Mouse (Mus musculus): ENCODE data around the gene 1700017B05Rik. TPM values are rescaled to one million over a fixed set of nuclear protein-coding genes. Genes with fewer than 3 reads are reported as not detected.
A peak's percentile ranks its signal among the peaks of the same experiment; 100 is the strongest.

The 1700017B05Rik gene
- polyA plus RNA-seq, 1 experiment from 2014 or later: 13.1 TPM

- H3K9me3 ChIP-seq (replicated peaks; ENCODE audit: low read length): no peaks in the 10 kb centered on the region
- H3K27ac ChIP-seq: no peak overlapping the region
- 88% methylated on average over 6 of the region's 6 CpGs for WGBS
- TF ChIP-seq CTCF (IDR thresholded peaks at IDR 0.05; ENCODE audit: low read depth): no peak
- H3K4me2 ChIP-seq (ENCODE audit: low read length): no peak overlapping the region
- no peaks in the 10 kb centered on the region for H3K36me3 ChIP-seq (ENCODE audit: insufficient read depth, low read length)
- ATAC-seq (replicated peaks; ENCODE audit: low FRiP score, low read depth) (no peak), DNase-seq (ENCODE audit: low spot score) (no peak)
- no peaks in the 10 kb centered on the region for H3K27me3 ChIP-seq (ENCODE audit: insufficient read depth, low read length)
- no peak overlapping the region for H3K9ac ChIP-seq (ENCODE audit: low read depth, low read length)
- peaks cover 9% of the 10 kb centered on the region; the same call in 1 of the 2 replicates for H3K4me1 ChIP-seq (replicated peaks; ENCODE audit: insufficient read depth, low read length)
- H3K4me3 ChIP-seq (replicated peaks; ENCODE audit: low read depth, low read length): no peak overlapping the region
These were observed 24.8 kb upstream of the 1700017B05Rik start for GRCm38 (mm10) chr9:57287183-57287582.

- TF ChIP-seq CTCF (IDR thresholded peaks at IDR 0.05; ENCODE audit: low read depth): no peak
- Histone ChIP-seq H3K4me3 (replicated peaks; ENCODE audit: low read depth, low read length) (no peak overlapping the region), H3K27ac (no peak overlapping the region), H3K36me3 (ENCODE audit: insufficient read depth, low read length) (no peaks in the 10 kb centered on the region), H3K9ac (ENCODE audit: low read depth, low read length) (no peak overlapping the region), H3K4me2 (ENCODE audit: low read length) (no peak overlapping the region), H3K4me1 (replicated peaks; ENCODE audit: insufficient read depth, low read length) (peaks cover 16% of the 10 kb centered on the region), H3K27me3 (ENCODE audit: insufficient read depth, low read length) (no peaks in the 10 kb centered on the region), H3K9me3 (replicated peaks; ENCODE audit: low read length) (no peaks in the 10 kb centered on the region)
- no peak for DNase-seq (ENCODE audit: low spot score)
- ATAC-seq (replicated peaks; ENCODE audit: low FRiP score, low read depth): no peak
- 62% methylated on average over 4 of the region's 4 CpGs for WGBS
These were observed 20.9 kb upstream of the 1700017B05Rik start for GRCm38 (mm10) chr9:57283311-57283710.

GRCm38 (mm10) chr9:57282686-57283085 is 20.3 kb upstream of the 1700017B05Rik start:
- H3K36me3 ChIP-seq (ENCODE audit: insufficient read depth, low read length): no peaks in the 10 kb centered on the region
- DNase-seq (ENCODE audit: low spot score) (no peak), ATAC-seq (replicated peaks; ENCODE audit: low FRiP score, low read depth) (no peak)
- TF ChIP-seq CTCF (IDR thresholded peaks at IDR 0.05; ENCODE audit: low read depth): no peak
- no peak overlapping the region for H3K4me3 ChIP-seq (replicated peaks; ENCODE audit: low read depth, low read length)
- H3K9me3 ChIP-seq (replicated peaks; ENCODE audit: low read length): no peaks in the 10 kb centered on the region
- no peak overlapping the region for H3K27ac ChIP-seq
- H3K27me3 ChIP-seq (ENCODE audit: insufficient read depth, low read length): no peaks in the 10 kb centered on the region
- no peak overlapping the region for H3K4me2 ChIP-seq (ENCODE audit: low read length)
- peaks cover 16% of the 10 kb centered on the region for H3K4me1 ChIP-seq (replicated peaks; ENCODE audit: insufficient read depth, low read length)
- no peak overlapping the region for H3K9ac ChIP-seq (ENCODE audit: low read depth, low read length)
- 60% methylated on average over 3 of the region's 3 CpGs for WGBS

GRCm38 (mm10) chr9:57281549-57281948 is 19.1 kb upstream of the 1700017B05Rik start:
- ATAC-seq (replicated peaks; ENCODE audit: low FRiP score, low read depth) (peak; percentile 82), DNase-seq (ENCODE audit: low spot score) (peak; percentile 61)
- no peak overlapping the region for H3K27ac ChIP-seq
- peak overlapping the region; percentile 48 for H3K4me2 ChIP-seq (ENCODE audit: low read length)
- H3K9me3 ChIP-seq (replicated peaks; ENCODE audit: low read length): no peaks in the 10 kb centered on the region
- H3K27me3 ChIP-seq (ENCODE audit: insufficient read depth, low read length): no peaks in the 10 kb centered on the region
- H3K9ac ChIP-seq (ENCODE audit: low read depth, low read length): 0 out of 2 replicates have a peak overlapping the region, but pooled peaks have one; percentile 35
- no peak overlapping the region for H3K4me3 ChIP-seq (replicated peaks; ENCODE audit: low read depth, low read length)
- 10% methylated on average over 20 of the region's 20 CpGs for WGBS
- H3K36me3 ChIP-seq (ENCODE audit: insufficient read depth, low read length): no peaks in the 10 kb centered on the region
- TF ChIP-seq CTCF (IDR thresholded peaks at IDR 0.05; ENCODE audit: low read depth): no peak
- H3K4me1 ChIP-seq (replicated peaks; ENCODE audit: insufficient read depth, low read length): peaks cover 16% of the 10 kb centered on the region

GRCm38 (mm10) chr9:57279441-57279840 is 17.0 kb upstream of the 1700017B05Rik start:
- no peak for ATAC-seq (replicated peaks; ENCODE audit: low FRiP score, low read depth)
- Histone ChIP-seq H3K4me1 (replicated peaks; ENCODE audit: insufficient read depth, low read length) (peaks cover 16% of the 10 kb centered on the region), H3K27ac (no peak overlapping the region), H3K9me3 (replicated peaks; ENCODE audit: low read length) (no peaks in the 10 kb centered on the region), H3K4me2 (ENCODE audit: low read length) (no peak overlapping the region), H3K9ac (ENCODE audit: low read depth, low read length) (no peak overlapping the region), H3K36me3 (ENCODE audit: insufficient read depth, low read length) (no peaks in the 10 kb centered on the region), H3K4me3 (replicated peaks; ENCODE audit: low read depth, low read length) (no peak overlapping the region), H3K27me3 (ENCODE audit: insufficient read depth, low read length) (no peaks in the 10 kb centered on the region)
- TF ChIP-seq CTCF (IDR thresholded peaks at IDR 0.05; ENCODE audit: low read depth): no peak
- 60% methylated on average over 4 of the region's 4 CpGs for WGBS
- DNase-seq (ENCODE audit: low spot score): no peak

GRCm38 (mm10) chr9:57278268-57278667 is 15.9 kb upstream of the 1700017B05Rik start:
- no peaks in the 10 kb centered on the region for H3K9me3 ChIP-seq (replicated peaks; ENCODE audit: low read length)
- no peak overlapping the region for H3K27ac ChIP-seq
- ATAC-seq (replicated peaks; ENCODE audit: low FRiP score, low read depth): no peak
- no peak for DNase-seq (ENCODE audit: low spot score)
- H3K27me3 ChIP-seq (ENCODE audit: insufficient read depth, low read length): no peaks in the 10 kb centered on the region
- no peak overlapping the region for H3K4me2 ChIP-seq (ENCODE audit: low read length)
- 50% methylated on average over 4 of the region's 4 CpGs for WGBS
- peaks cover 12% of the 10 kb centered on the region for H3K4me1 ChIP-seq (replicated peaks; ENCODE audit: insufficient read depth, low read length)
- no peak overlapping the region for H3K4me3 ChIP-seq (replicated peaks; ENCODE audit: low read depth, low read length)
- TF ChIP-seq CTCF (IDR thresholded peaks at IDR 0.05; ENCODE audit: low read depth): no peak
- H3K36me3 ChIP-seq (ENCODE audit: insufficient read depth, low read length): no peaks in the 10 kb centered on the region
- no peak overlapping the region for H3K9ac ChIP-seq (ENCODE audit: low read depth, low read length)

- Histone ChIP-seq H3K4me2 (ENCODE audit: low read length) (no peak overlapping the region), H3K27me3 (ENCODE audit: insufficient read depth, low read length) (no peaks in the 10 kb centered on the region), H3K36me3 (ENCODE audit: insufficient read depth, low read length) (no peaks in the 10 kb centered on the region), H3K9me3 (replicated peaks; ENCODE audit: low read length) (no peaks in the 10 kb centered on the region), H3K4me3 (replicated peaks; ENCODE audit: low read depth, low read length) (no peak overlapping the region), H3K27ac (no peak overlapping the region), H3K4me1 (replicated peaks; ENCODE audit: insufficient read depth, low read length) (peaks cover 6% of the 10 kb centered on the region), H3K9ac (ENCODE audit: low read depth, low read length) (no peak overlapping the region)
- DNase-seq (ENCODE audit: low spot score) (no peak), ATAC-seq (replicated peaks; ENCODE audit: low FRiP score, low read depth) (no peak)
- TF ChIP-seq CTCF (IDR thresholded peaks at IDR 0.05; ENCODE audit: low read depth): no peak
These were observed 13.9 kb upstream of the 1700017B05Rik start for GRCm38 (mm10) chr9:57276311-57276710.

All from kidney, postnatal 0 days (tissue).